Mouse (Mus musculus): ENCODE data around the gene Tomm40. TPM values are rescaled to one million over a fixed set of nuclear protein-coding genes. Genes with fewer than 3 reads are reported as not detected.
A peak's percentile ranks its signal among the peaks of the same experiment; 100 is the strongest.

The Tomm40 gene
- total RNA-seq, 1 experiment: 342 TPM

- Histone ChIP-seq H3K27ac (ENCODE audit: insufficient read depth, low read depth, low read length, poor library complexity, severe bottlenecking) (no peak overlapping the region), H3K4me3 (ENCODE audit: insufficient read depth in 1 of 2, low read depth in 1 of 2, low read length in 2 of 2, poor library complexity in 1 of 2, severe bottlenecking in 1 of 2) (no peak overlapping the region), H3K36me3 (ENCODE audit: control insufficient read depth, insufficient read depth, low read length, poor library complexity, severe bottlenecking) (peaks cover 30% of the 10 kb centered on the region), H3K9me3 (ENCODE audit: control insufficient read depth, insufficient read depth, low read depth, low read length) (no peaks in the 10 kb centered on the region), H3K9ac (ENCODE audit: insufficient read depth, low read depth, low read length, poor library complexity, severe bottlenecking) (no peak overlapping the region), H3K4me1 (ENCODE audit: control insufficient read depth in 2 of 2, insufficient read depth in 2 of 2, low read length in 2 of 2, poor library complexity in 1 of 2) (peaks cover 0 to 15% of the 10 kb centered on the region in 2 experiments; a peak in 1 of 4 replicates)
- in situ Hi-C loops (cut with MboI; ENCODE audit: low sequenced_read_pairs in 2 of 2, unreplicated experiment in 2 of 2): no loop called here
- DNase-seq (ENCODE audit: low read depth, low spot score): no peak
- TF ChIP-seq MAFK (IDR thresholded peaks at IDR 0.05; ENCODE audit: insufficient read depth, low read depth, low read length): no peak
- TF ChIP-seq CHD2 (IDR thresholded peaks at IDR 0.05; ENCODE audit: low read depth, low read length): no peak
- TF ChIP-seq HCFC1 (IDR thresholded peaks at IDR 0.05; ENCODE audit: borderline replicate concordance, insufficient read depth, low read length): no peak
- no peak for TF ChIP-seq ZC3H11A (IDR thresholded peaks at IDR 0.05; ENCODE audit: borderline replicate concordance, low read depth, low read length)
- no peak for TF ChIP-seq ZNF384 (IDR thresholded peaks at IDR 0.05; ENCODE audit: low read depth, low read length)
Observed at GRCm38 (mm10) chr7:19717346-19717745, 2.1 kb upstream of the Tomm40 start.

GRCm38 (mm10) chr7:19716822-19717221 is 1.6 kb upstream of the Tomm40 start:
- Histone ChIP-seq H3K4me1 (ENCODE audit: control insufficient read depth in 2 of 2, insufficient read depth in 2 of 2, low read length in 2 of 2, poor library complexity in 1 of 2) (peaks cover 0 to 15% of the 10 kb centered on the region in 2 experiments; a peak in 1 of 4 replicates), H3K9me3 (ENCODE audit: control insufficient read depth, insufficient read depth, low read depth, low read length) (no peaks in the 10 kb centered on the region), H3K36me3 (ENCODE audit: control insufficient read depth, insufficient read depth, low read length, poor library complexity, severe bottlenecking) (peaks cover 35% of the 10 kb centered on the region), H3K27ac (ENCODE audit: insufficient read depth, low read depth, low read length, poor library complexity, severe bottlenecking) (peak overlapping the region; percentile 14; the same call in 1 of the 2 replicates), H3K9ac (ENCODE audit: insufficient read depth, low read depth, low read length, poor library complexity, severe bottlenecking) (no peak overlapping the region; the same call in 1 of the 2 replicates), H3K4me3 (ENCODE audit: insufficient read depth in 1 of 2, low read depth in 1 of 2, low read length in 2 of 2, poor library complexity in 1 of 2, severe bottlenecking in 1 of 2) (peak overlapping the region in 1 of 2 experiments; percentile 81; a peak in 2 of 4 replicates)
- TF ChIP-seq ZC3H11A (IDR thresholded peaks at IDR 0.05; ENCODE audit: borderline replicate concordance, low read depth, low read length): no peak
- no peak for TF ChIP-seq CHD2 (IDR thresholded peaks at IDR 0.05; ENCODE audit: low read depth, low read length)
- no peak for TF ChIP-seq HCFC1 (IDR thresholded peaks at IDR 0.05; ENCODE audit: borderline replicate concordance, insufficient read depth, low read length)
- no peak for TF ChIP-seq MAFK (IDR thresholded peaks at IDR 0.05; ENCODE audit: insufficient read depth, low read depth, low read length)
- no peak for TF ChIP-seq ZNF384 (IDR thresholded peaks at IDR 0.05; ENCODE audit: low read depth, low read length)
- no peak for DNase-seq (ENCODE audit: low read depth, low spot score)
- in situ Hi-C loops (cut with MboI; ENCODE audit: low sequenced_read_pairs in 2 of 2, unreplicated experiment in 2 of 2): no loop called here

- TF ChIP-seq HCFC1 (IDR thresholded peaks at IDR 0.05; ENCODE audit: borderline replicate concordance, insufficient read depth, low read length): peak; percentile 19; the same call in 1 of the 2 replicates
- no peak for TF ChIP-seq MAFK (IDR thresholded peaks at IDR 0.05; ENCODE audit: insufficient read depth, low read depth, low read length)
- DNase-seq (ENCODE audit: low read depth, low spot score): no peak
- H3K36me3 ChIP-seq (ENCODE audit: control insufficient read depth, insufficient read depth, low read length, poor library complexity, severe bottlenecking): peaks cover 41% of the 10 kb centered on the region
- peak overlapping the region; percentile 62 to 81 for H3K4me3 ChIP-seq (ENCODE audit: insufficient read depth in 1 of 2, low read depth in 1 of 2, low read length in 2 of 2, poor library complexity in 1 of 2, severe bottlenecking in 1 of 2)
- peaks cover 0 to 15% of the 10 kb centered on the region in 2 experiments; a peak in 1 of 4 replicates for H3K4me1 ChIP-seq (ENCODE audit: control insufficient read depth in 2 of 2, insufficient read depth in 2 of 2, low read length in 2 of 2, poor library complexity in 1 of 2)
- H3K27ac ChIP-seq (ENCODE audit: insufficient read depth, low read depth, low read length, poor library complexity, severe bottlenecking): peak overlapping the region; percentile 83; the same call in 1 of the 2 replicates
- no peaks in the 10 kb centered on the region for H3K9me3 ChIP-seq (ENCODE audit: control insufficient read depth, insufficient read depth, low read depth, low read length)
- peak overlapping the region; percentile 82 for H3K9ac ChIP-seq (ENCODE audit: insufficient read depth, low read depth, low read length, poor library complexity, severe bottlenecking)
- in situ Hi-C loops (cut with MboI; ENCODE audit: low sequenced_read_pairs in 2 of 2, unreplicated experiment in 2 of 2): no loop called here
Observed at GRCm38 (mm10) chr7:19716055-19716682, 931 bp upstream of the Tomm40 start.

- in situ Hi-C loops (cut with MboI; ENCODE audit: low sequenced_read_pairs in 2 of 2, unreplicated experiment in 2 of 2): no loop called here
- TF ChIP-seq CHD2 (IDR thresholded peaks at IDR 0.05; ENCODE audit: low read depth, low read length) (no peak), ZC3H11A (IDR thresholded peaks at IDR 0.05; ENCODE audit: borderline replicate concordance, low read depth, low read length) (no peak), MAFK (IDR thresholded peaks at IDR 0.05; ENCODE audit: insufficient read depth, low read depth, low read length) (no peak), HCFC1 (IDR thresholded peaks at IDR 0.05; ENCODE audit: borderline replicate concordance, insufficient read depth, low read length) (no peak), ZNF384 (IDR thresholded peaks at IDR 0.05; ENCODE audit: low read depth, low read length) (no peak)
Observed at GRCm38 (mm10) chr7:19714836-19715235, 402 bp downstream of the Tomm40 start.

More at GRCm38 (mm10) chr7:19714836-19715235, 402 bp downstream of the Tomm40 start:
- peak overlapping the region; percentile 82 for H3K27ac ChIP-seq (ENCODE audit: insufficient read depth, low read depth, low read length, poor library complexity, severe bottlenecking)
- peaks cover 0 to 15% of the 10 kb centered on the region in 2 experiments; a peak in 1 of 4 replicates for H3K4me1 ChIP-seq (ENCODE audit: control insufficient read depth in 2 of 2, insufficient read depth in 2 of 2, low read length in 2 of 2, poor library complexity in 1 of 2)
- peak overlapping the region; percentile 88 to 100 for H3K4me3 ChIP-seq (ENCODE audit: insufficient read depth in 1 of 2, low read depth in 1 of 2, low read length in 2 of 2, poor library complexity in 1 of 2, severe bottlenecking in 1 of 2)
- peak overlapping the region; percentile 95 for H3K9ac ChIP-seq (ENCODE audit: insufficient read depth, low read depth, low read length, poor library complexity, severe bottlenecking)
- DNase-seq (ENCODE audit: low read depth, low spot score): no peak
- H3K9me3 ChIP-seq (ENCODE audit: control insufficient read depth, insufficient read depth, low read depth, low read length): no peaks in the 10 kb centered on the region
- peaks cover 50% of the 10 kb centered on the region for H3K36me3 ChIP-seq (ENCODE audit: control insufficient read depth, insufficient read depth, low read length, poor library complexity, severe bottlenecking)
